Mouse (Mus musculus): ENCODE results near the gene Fmo5. TPM values are rescaled to one million over a fixed set of nuclear protein-coding genes. Genes with fewer than 3 reads are reported as not detected.

The Fmo5 gene
- polyA plus RNA-seq, 1 experiment: 2.3 TPM

- WGBS: 86% methylated on average over 8 of the region's 8 CpGs
- H3K27me3 ChIP-seq (ENCODE audit: control insufficient read depth, insufficient read depth, low read length): no peaks in the 10 kb centered on the region
- DNase-seq: no peak
- TF ChIP-seq CTCF (IDR thresholded peaks at IDR 0.05; ENCODE audit: borderline replicate concordance, insufficient read depth, low read depth, low read length): no peak
- no peak for TF ChIP-seq POLR2A (IDR thresholded peaks at IDR 0.05; ENCODE audit: borderline replicate concordance, insufficient read depth, low read length)
- no peak overlapping the region for H3K4me3 ChIP-seq (replicated peaks; ENCODE audit: insufficient read depth, low read depth, low read length)
- H3K27ac ChIP-seq (ENCODE audit: insufficient read depth, low read length): no peak overlapping the region
- H3K4me1 ChIP-seq (ENCODE audit: control insufficient read depth, insufficient read depth, low read length): no peaks in the 10 kb centered on the region
Measured at GRCm38 (mm10) chr3:97617899-97618298, 10.7 kb upstream of the Fmo5 start.

DNA sequence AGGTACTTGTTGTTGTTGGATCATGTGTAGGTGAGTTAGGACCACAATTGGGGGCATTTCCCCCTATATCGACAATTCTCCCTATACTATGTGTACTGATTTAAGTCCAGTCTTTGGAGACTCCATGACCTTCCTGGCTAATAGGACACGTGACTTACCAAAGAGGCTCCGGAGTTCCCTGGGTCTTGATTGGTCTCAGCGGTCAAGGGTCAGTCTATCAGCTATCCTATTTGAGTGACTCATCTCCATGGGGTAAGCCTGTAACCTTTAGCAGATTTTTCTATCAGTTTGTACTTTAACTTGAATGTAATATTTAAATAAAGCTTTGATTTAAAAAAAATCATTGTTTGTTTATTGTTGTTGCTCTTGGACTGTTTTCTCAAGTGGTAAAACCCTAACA is 7.9 kb upstream of the Fmo5 start:
- Histone ChIP-seq H3K4me1 (ENCODE audit: control insufficient read depth, insufficient read depth, low read length) (no peaks in the 10 kb centered on the region), H3K27me3 (ENCODE audit: control insufficient read depth, insufficient read depth, low read length) (no peaks in the 10 kb centered on the region), H3K27ac (ENCODE audit: insufficient read depth, low read length) (no peak overlapping the region), H3K4me3 (replicated peaks; ENCODE audit: insufficient read depth, low read depth, low read length) (no peak overlapping the region)
- no peak for DNase-seq
- TF ChIP-seq CTCF (IDR thresholded peaks at IDR 0.05; ENCODE audit: borderline replicate concordance, insufficient read depth, low read depth, low read length) (no peak), POLR2A (IDR thresholded peaks at IDR 0.05; ENCODE audit: borderline replicate concordance, insufficient read depth, low read length) (no peak)
- WGBS: 90% methylated on average over 4 of the region's 4 CpGs

- WGBS: 36% methylated on average over 2 of the region's 2 CpGs
- H3K4me3 ChIP-seq (replicated peaks; ENCODE audit: insufficient read depth, low read depth, low read length): no peak overlapping the region
- H3K4me1 ChIP-seq (ENCODE audit: control insufficient read depth, insufficient read depth, low read length): no peaks in the 10 kb centered on the region
- DNase-seq: no peak
- H3K27ac ChIP-seq (ENCODE audit: insufficient read depth, low read length): no peak overlapping the region
- no peaks in the 10 kb centered on the region for H3K27me3 ChIP-seq (ENCODE audit: control insufficient read depth, insufficient read depth, low read length)
- TF ChIP-seq CTCF (IDR thresholded peaks at IDR 0.05; ENCODE audit: borderline replicate concordance, insufficient read depth, low read depth, low read length): no peak
- no peak for TF ChIP-seq POLR2A (IDR thresholded peaks at IDR 0.05; ENCODE audit: borderline replicate concordance, insufficient read depth, low read length)
Measured at GRCm38 (mm10) chr3:97624611-97625010, 4.0 kb upstream of the Fmo5 start.

- no peak for DNase-seq
- Histone ChIP-seq H3K27me3 (ENCODE audit: control insufficient read depth, insufficient read depth, low read length) (no peaks in the 10 kb centered on the region), H3K27ac (ENCODE audit: insufficient read depth, low read length) (no peak overlapping the region), H3K4me3 (replicated peaks; ENCODE audit: insufficient read depth, low read depth, low read length) (no peak overlapping the region), H3K4me1 (ENCODE audit: control insufficient read depth, insufficient read depth, low read length) (no peaks in the 10 kb centered on the region)
- no peak for TF ChIP-seq POLR2A (IDR thresholded peaks at IDR 0.05; ENCODE audit: borderline replicate concordance, insufficient read depth, low read length)
- TF ChIP-seq CTCF (IDR thresholded peaks at IDR 0.05; ENCODE audit: borderline replicate concordance, insufficient read depth, low read depth, low read length): no peak
- WGBS: 85% methylated on average over 7 of the region's 7 CpGs
Measured at GRCm38 (mm10) chr3:97627893-97628292, 711 bp upstream of the Fmo5 start.

GRCm38 (mm10) chr3:97629941-97630340 is 1.3 kb downstream of the Fmo5 start:
- whole genome bisulfite sequencing: 88% methylated on average over 4 of the region's 4 CpGs
- no peak for DNase-seq
- H3K27ac ChIP-seq (ENCODE audit: insufficient read depth, low read length): no peak overlapping the region

GRCm38 (mm10) chr3:97630746-97631145 is 2.1 kb downstream of the Fmo5 start:
- no peak for DNase-seq
- no peaks in the 10 kb centered on the region for H3K4me1 ChIP-seq (ENCODE audit: control insufficient read depth, insufficient read depth, low read length)
- no peaks in the 10 kb centered on the region for H3K27me3 ChIP-seq (ENCODE audit: control insufficient read depth, insufficient read depth, low read length)
- no peak overlapping the region for H3K27ac ChIP-seq (ENCODE audit: insufficient read depth, low read length)
- 95% methylated on average over 4 of the region's 4 CpGs for WGBS
- no peak overlapping the region for H3K4me3 ChIP-seq (replicated peaks; ENCODE audit: insufficient read depth, low read depth, low read length)
- TF ChIP-seq CTCF (IDR thresholded peaks at IDR 0.05; ENCODE audit: borderline replicate concordance, insufficient read depth, low read depth, low read length): no peak
- no peak for TF ChIP-seq POLR2A (IDR thresholded peaks at IDR 0.05; ENCODE audit: borderline replicate concordance, insufficient read depth, low read length)

More at GRCm38 (mm10) chr3:97629941-97630340, 1.3 kb downstream of the Fmo5 start:
- no peaks in the 10 kb centered on the region for H3K4me1 ChIP-seq (ENCODE audit: control insufficient read depth, insufficient read depth, low read length)
- H3K27me3 ChIP-seq (ENCODE audit: control insufficient read depth, insufficient read depth, low read length): no peaks in the 10 kb centered on the region
- no peak for TF ChIP-seq CTCF (IDR thresholded peaks at IDR 0.05; ENCODE audit: borderline replicate concordance, insufficient read depth, low read depth, low read length)
- TF ChIP-seq POLR2A (IDR thresholded peaks at IDR 0.05; ENCODE audit: borderline replicate concordance, insufficient read depth, low read length): no peak
- H3K4me3 ChIP-seq (replicated peaks; ENCODE audit: insufficient read depth, low read depth, low read length): no peak overlapping the region

DNA sequence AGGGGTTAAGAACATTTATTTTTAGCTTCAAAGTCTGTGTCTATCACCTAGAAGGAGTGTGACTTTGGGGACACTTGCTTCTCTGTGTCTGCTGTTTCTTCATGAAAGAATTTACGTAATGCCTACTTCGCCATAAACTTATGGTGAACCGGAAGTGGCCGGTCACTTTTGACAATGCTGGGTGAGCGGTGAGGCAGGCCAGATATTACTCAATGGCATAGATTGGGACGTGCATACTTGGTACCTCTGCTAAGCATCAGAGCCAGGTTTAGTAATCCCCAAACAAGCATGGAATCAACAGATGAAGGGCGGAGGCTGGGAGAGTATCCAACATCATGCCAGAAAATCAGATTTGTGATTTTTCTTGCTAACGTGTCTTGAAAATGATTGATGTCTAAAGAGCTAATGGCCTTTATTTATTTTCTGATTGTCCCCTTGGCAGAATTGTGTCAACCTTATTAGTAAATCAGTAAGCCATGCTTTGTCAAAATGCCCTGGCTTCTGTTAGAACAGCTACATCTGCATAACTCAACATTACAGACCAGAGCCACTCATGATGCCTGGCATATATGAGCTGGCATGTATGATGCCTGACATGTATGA is 2.8 kb downstream of the Fmo5 start:
- Histone ChIP-seq H3K4me1 (ENCODE audit: control insufficient read depth, insufficient read depth, low read length) (no peaks in the 10 kb centered on the region), H3K27ac (ENCODE audit: insufficient read depth, low read length) (no peak overlapping the region), H3K4me3 (replicated peaks; ENCODE audit: insufficient read depth, low read depth, low read length) (no peak overlapping the region), H3K27me3 (ENCODE audit: control insufficient read depth, insufficient read depth, low read length) (no peaks in the 10 kb centered on the region)
- TF ChIP-seq POLR2A (IDR thresholded peaks at IDR 0.05; ENCODE audit: borderline replicate concordance, insufficient read depth, low read length) (no peak), CTCF (IDR thresholded peaks at IDR 0.05; ENCODE audit: borderline replicate concordance, insufficient read depth, low read depth, low read length) (no peak)
- no peak for DNase-seq
- 83% methylated on average over 8 of the region's 8 CpGs for WGBS

GRCm38 (mm10) chr3:97633456-97633855 is 4.9 kb downstream of the Fmo5 start:
- Histone ChIP-seq H3K27ac (ENCODE audit: insufficient read depth, low read length) (no peak overlapping the region), H3K4me1 (ENCODE audit: control insufficient read depth, insufficient read depth, low read length) (no peaks in the 10 kb centered on the region), H3K27me3 (ENCODE audit: control insufficient read depth, insufficient read depth, low read length) (no peaks in the 10 kb centered on the region), H3K4me3 (replicated peaks; ENCODE audit: insufficient read depth, low read depth, low read length) (no peak overlapping the region)
- WGBS: 84% methylated on average over 4 of the region's 4 CpGs
- TF ChIP-seq POLR2A (IDR thresholded peaks at IDR 0.05; ENCODE audit: borderline replicate concordance, insufficient read depth, low read length) (no peak), CTCF (IDR thresholded peaks at IDR 0.05; ENCODE audit: borderline replicate concordance, insufficient read depth, low read depth, low read length) (no peak)
- DNase-seq: no peak

Data from cerebellum, adult 2 months (tissue).